Mouse (Mus musculus) cerebellum, postnatal 36 days (tissue): ENCODE measurements at regions not wholly inside any gene's neighbourhood (a gene's known extent, or its start where the extent isn't known, plus 50 kb on each side); places are given as distances from the start of the nearest gene placed in this dataset.
A peak's percentile ranks its signal among the peaks of the same experiment; 100 is the strongest.

ENCODE experiments used
- DNase-seq, 2 experiments: peaks; one replicate each; pipeline ENCODE4 v3.0.0; 2021 to 2022; ENCODE audit warnings: mixed read lengths in 2 of 2

GRCm38 (mm10) chr14:64594811-64595522, 490.9 kb downstream of the Prss52 start:
- DNase-seq, result peak; percentile 32 to 39

- DNase-seq, result peak in 1 of 2 experiments; percentile 37
Measured at GRCm38 (mm10) chr14:64595523-64595889, 491.4 kb downstream of the Prss52 start.

GRCm38 (mm10) chr14:64595891-64596290, 491.8 kb downstream of the Prss52 start:
- DNase-seq, result peak; percentile 31 to 35

- no peak for DNase-seq
Measured at GRCm38 (mm10) chr14:64597218-64597617, 493.1 kb downstream of the Prss52 start.
